Mouse (Mus musculus) intestine, postnatal 0 days (tissue): ENCODE measurements around the gene Crim1. TPM values are rescaled to one million over a fixed set of nuclear protein-coding genes. Genes with fewer than 3 reads are reported as not detected.

Experiments used
- ATAC-seq: fragments of 200-750 bp; cut with Nextera tagmentation; 2 replicates; pipeline ENCODE4 v1.8.0; 2017; ENCODE audit warnings: mild to moderate bottlenecking, moderate TSS enrichment, moderate library complexity
- H3K27ac ChIP-seq: fragments of 300-500 bp; sonication (generic); 2 replicates; pipeline ENCODE4 v1.5.1; 2014; ENCODE audit warnings: mild to moderate bottlenecking, low read depth, low read length, moderate library complexity
- H3K27me3 ChIP-seq: fragments of 300-500 bp; sonication (generic); replicated peaks from 2 replicates; pipeline ENCODE4 v1.6.1; 2014; ENCODE audit warnings: low read length, mixed read lengths; ENCODE audit not compliant: control insufficient read depth, insufficient read depth
- H3K36me3 ChIP-seq: fragments of 300-500 bp; sonication (generic); 2 replicates; pipeline ENCODE4 v1.6.1; 2014; ENCODE audit warnings: mild to moderate bottlenecking, moderate library complexity; ENCODE audit not compliant: control insufficient read depth, insufficient read depth
- H3K4me1 ChIP-seq: fragments of 300-500 bp; sonication (generic); replicated peaks from 2 replicates; pipeline ENCODE4 v1.6.1; 2014; ENCODE audit warnings: antibody characterized with exemption, low read length, mixed read lengths; ENCODE audit not compliant: control insufficient read depth, insufficient read depth
- H3K4me2 ChIP-seq: fragments of 300-500 bp; sonication (generic); replicated peaks from 2 replicates; pipeline ENCODE4 v1.6.1; 2014; ENCODE audit warnings: low read depth, mild to moderate bottlenecking, moderate library complexity
- H3K4me3 ChIP-seq: fragments of 300-500 bp; sonication (generic); 2 replicates; pipeline ENCODE4 v1.5.1; 2014; ENCODE audit warnings: low read depth, low read length
- H3K9ac ChIP-seq: fragments of 300-500 bp; sonication (generic); 2 replicates; pipeline ENCODE4 v1.6.1; 2014; ENCODE audit warnings: mild to moderate bottlenecking, low read depth, low read length
- H3K9me3 ChIP-seq: fragments of 300-500 bp; sonication (generic); 2 replicates; pipeline ENCODE4 v1.6.1; 2016; ENCODE audit warnings: mixed run types; ENCODE audit not compliant: control insufficient read depth
- CTCF ChIP-seq: sonication (generic); IDR thresholded peaks from 2 replicates; pipeline ENCODE4 v1.5.1; 2016; ENCODE audit warnings: low read depth, mild to moderate bottlenecking, control low read depth, antibody characterized with exemption, moderate library complexity
- WGBS: fragments of 180-500 bp; shearing (Covaris S2); extraction: QIAGEN DNeasy Blood & Tissue Kit; methylation state at CpG from one replicate; pipeline ENCODE4 v1.1.7; 2014; 5-methylcytosine and 5-hydroxymethylcytosine counted together
- polyA plus RNA-seq: library from polyadenylated mRNA; unstranded; fragments of >200 nt; fragmentation: Nextera tagmentation; extraction: Ambion mirVana; gene quantifications from 2 replicates; pipeline ENCODE4 v1.2.1, GENCODE M21; 2015

The Crim1 gene
- polyA plus RNA-seq, 1 experiment from 2014 or later: 7.7 TPM

GRCm38 (mm10) chr17:78268591-78268990, 68.5 kb downstream of the Crim1 start:
- Histone ChIP-seq H3K27ac (no peak overlapping the region), H3K4me3 (no peak overlapping the region), H3K4me2 (no peak overlapping the region), H3K9me3 (no peaks in the 10 kb centered on the region), H3K36me3 (no peaks in the 10 kb centered on the region; the same call in 1 of the 2 replicates), H3K9ac (no peak overlapping the region), H3K27me3 (no peaks in the 10 kb centered on the region), H3K4me1 (no peaks in the 10 kb centered on the region; the same call in 1 of the 2 replicates)
- no peak for TF ChIP-seq CTCF
- ATAC-seq: no peak
- WGBS: 61% methylated on average over 4 of the region's 4 CpGs

- no peak for TF ChIP-seq CTCF
- WGBS: 80% methylated on average over 8 of the region's 8 CpGs
These were observed 69.3 kb downstream of the Crim1 start for GRCm38 (mm10) chr17:78269311-78269710.

GRCm38 (mm10) chr17:78270019-78270418, 70.0 kb downstream of the Crim1 start:
- Histone ChIP-seq H3K27ac (no peak overlapping the region), H3K27me3 (no peaks in the 10 kb centered on the region), H3K4me1 (no peaks in the 10 kb centered on the region; the same call in 1 of the 2 replicates), H3K36me3 (no peaks in the 10 kb centered on the region; the same call in 1 of the 2 replicates), H3K9ac (no peak overlapping the region), H3K9me3 (no peaks in the 10 kb centered on the region), H3K4me3 (no peak overlapping the region), H3K4me2 (no peak overlapping the region)
- WGBS: 75% methylated on average over 6 of the region's 6 CpGs
- no peak for ATAC-seq
- TF ChIP-seq CTCF: no peak

More at GRCm38 (mm10) chr17:78269311-78269710, 69.3 kb downstream of the Crim1 start:
- no peaks in the 10 kb centered on the region; the same call in 1 of the 2 replicates for H3K4me1 ChIP-seq
- no peak overlapping the region for H3K9ac ChIP-seq
- no peak overlapping the region for H3K4me2 ChIP-seq
- H3K9me3 ChIP-seq: no peaks in the 10 kb centered on the region
- no peak overlapping the region for H3K27ac ChIP-seq
- no peaks in the 10 kb centered on the region for H3K27me3 ChIP-seq
- no peak overlapping the region for H3K4me3 ChIP-seq
- no peaks in the 10 kb centered on the region; the same call in 1 of the 2 replicates for H3K36me3 ChIP-seq
- ATAC-seq: no peak

GRCm38 (mm10) chr17:78271731-78272130, 71.7 kb downstream of the Crim1 start:
- no peak overlapping the region for H3K9ac ChIP-seq
- H3K27ac ChIP-seq: no peak overlapping the region
- H3K36me3 ChIP-seq: no peaks in the 10 kb centered on the region; the same call in 1 of the 2 replicates
- 75% methylated on average over 8 of the region's 8 CpGs for WGBS
- no peak overlapping the region for H3K4me3 ChIP-seq
- ATAC-seq: no peak
- no peak; the same call in 1 of the 2 replicates for TF ChIP-seq CTCF
- no peaks in the 10 kb centered on the region for H3K27me3 ChIP-seq
- no peak overlapping the region for H3K4me2 ChIP-seq
- H3K4me1 ChIP-seq: no peaks in the 10 kb centered on the region; the same call in none of the 2 replicates
- no peaks in the 10 kb centered on the region for H3K9me3 ChIP-seq

- ATAC-seq: no peak
- no peak overlapping the region for H3K4me3 ChIP-seq
- H3K4me2 ChIP-seq: no peak overlapping the region
- 74% methylated on average over 8 of the region's 8 CpGs for WGBS
- no peaks in the 10 kb centered on the region; the same call in 1 of the 2 replicates for H3K36me3 ChIP-seq
- no peak overlapping the region for H3K27ac ChIP-seq
- H3K4me1 ChIP-seq: no peaks in the 10 kb centered on the region; the same call in none of the 2 replicates
- H3K9ac ChIP-seq: no peak overlapping the region
- H3K27me3 ChIP-seq: no peaks in the 10 kb centered on the region
- no peak for TF ChIP-seq CTCF
- no peaks in the 10 kb centered on the region for H3K9me3 ChIP-seq
These were observed 72.1 kb downstream of the Crim1 start for GRCm38 (mm10) chr17:78272142-78272541.

GRCm38 (mm10) chr17:78272713-78273483, 72.8 kb downstream of the Crim1 start:
- 35% methylated on average over 8 of the region's 8 CpGs for WGBS
- no peak for TF ChIP-seq CTCF
- no peak overlapping the region for H3K9ac ChIP-seq

More at GRCm38 (mm10) chr17:78272713-78273483, 72.8 kb downstream of the Crim1 start:
- Histone ChIP-seq H3K36me3 (no peaks in the 10 kb centered on the region; the same call in 1 of the 2 replicates), H3K27me3 (no peaks in the 10 kb centered on the region), H3K4me2 (no peak overlapping the region), H3K27ac (peak overlapping the region; percentile 51), H3K4me3 (no peak overlapping the region), H3K4me1 (no peaks in the 10 kb centered on the region; the same call in none of the 2 replicates), H3K9me3 (no peaks in the 10 kb centered on the region)
- ATAC-seq: no peak
